Mouse (Mus musculus) midbrain, embryonic 10.5 days (tissue): ENCODE data around the gene Gm8113. TPM values are rescaled to one million over a fixed set of nuclear protein-coding genes. Genes with fewer than 3 reads are reported as not detected.
"Not testable (repeated sequence)": the region's sequence is repeated elsewhere in the genome, so short reads cannot be mapped to it uniquely, and the experiment has no call there.

Experiments
- DNase-seq: peaks from one replicate; pipeline ENCODE4 v3.0.0-alpha.2; 2017; ENCODE audit warnings: low spot score
- H3K27ac ChIP-seq: fragments of 300-500 bp; sonication (generic); replicated peaks from 2 replicates; pipeline ENCODE4 v1.5.1; 2016; ENCODE audit warnings: mild to moderate bottlenecking
- H3K27me3 ChIP-seq: fragments of 300-500 bp; sonication (generic); 2 replicates; pipeline ENCODE4 v1.6.1; 2016; ENCODE audit warnings: low read depth, mild to moderate bottlenecking; ENCODE audit not compliant: poor library complexity, severe bottlenecking
- H3K36me3 ChIP-seq: fragments of 300-500 bp; sonication (generic); 2 replicates; pipeline ENCODE4 v1.6.1; 2016; ENCODE audit warnings: mild to moderate bottlenecking, moderate library complexity
- H3K4me1 ChIP-seq: fragments of 300-500 bp; sonication (generic); 2 replicates; pipeline ENCODE4 v1.6.1; 2016
- H3K4me3 ChIP-seq: fragments of 300-500 bp; sonication (generic); 2 replicates; pipeline ENCODE4 v1.5.1; 2016; ENCODE audit warnings: mild to moderate bottlenecking, moderate library complexity
- H3K9me3 ChIP-seq: fragments of 300-500 bp; sonication (generic); replicated peaks from 2 replicates; pipeline ENCODE4 v1.6.1; 2016; ENCODE audit warnings: mild to moderate bottlenecking
- WGBS: fragments of 180-500 bp; shearing (Covaris S2); methylation state at CpG from one replicate; pipeline ENCODE4 v1.1.7; 2016; 5-methylcytosine and 5-hydroxymethylcytosine counted together
- polyA plus RNA-seq: library from polyadenylated mRNA; unstranded; fragments of >200 nt; fragmentation: Nextera tagmentation; extraction: Ambion mirVana; gene quantifications from 2 replicates; pipeline ENCODE4 v1.2.1, GENCODE M21; 2016

Gene Gm8113
- 4.0 and 4.1 TPM in 2 replicates for polyA plus RNA-seq

DNA sequence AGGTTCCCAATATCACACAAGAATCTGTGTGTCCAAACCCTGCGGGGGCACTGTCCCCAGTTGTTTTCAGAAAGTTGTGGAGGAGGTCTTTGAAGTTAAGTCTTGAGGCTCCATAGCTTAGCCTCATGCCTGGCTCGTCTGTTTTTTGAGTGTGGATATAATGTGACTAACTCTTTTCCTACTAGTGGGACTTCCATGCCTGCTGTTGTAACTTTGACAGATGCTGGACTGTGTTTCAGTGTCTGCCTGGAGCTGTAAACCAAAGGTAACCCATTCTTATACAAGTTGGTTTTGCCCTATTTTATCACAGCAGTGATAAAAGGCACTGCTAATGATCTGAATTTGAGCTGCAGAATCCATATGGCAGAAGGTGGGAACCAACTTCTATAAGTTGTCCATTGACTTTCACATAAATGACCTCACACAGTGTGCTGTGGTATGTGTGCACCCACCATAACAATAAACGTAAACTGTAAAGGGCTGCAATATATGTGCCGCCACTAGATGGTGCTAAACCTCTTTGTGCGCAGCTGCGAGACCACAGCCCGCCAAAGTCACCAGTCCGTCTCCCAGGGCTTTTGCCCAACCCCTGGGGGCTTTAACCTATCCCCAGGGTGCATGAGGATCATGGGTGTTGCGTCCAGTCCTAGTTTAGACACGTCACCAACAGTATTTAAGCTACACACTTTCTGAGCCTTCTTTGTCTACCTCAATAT lies at the start of gene Gm8113:
TSS of gene Gm8113 (plus strand) at position 703 of the 716 bp plus-strand sequence.
- WGBS, result 8% methylated on average over 10 of the region's 10 CpGs
- H3K36me3 ChIP-seq, H3K27me3 ChIP-seq, H3K9me3 ChIP-seq, H3K4me1 ChIP-seq: not testable (repeated sequence)
- peak within 1 kb of the TSS; percentile 55 for H3K4me3 ChIP-seq
- peak; percentile 82 for DNase-seq
- H3K27ac ChIP-seq, result peak within 1 kb of the TSS; percentile 91

DNA sequence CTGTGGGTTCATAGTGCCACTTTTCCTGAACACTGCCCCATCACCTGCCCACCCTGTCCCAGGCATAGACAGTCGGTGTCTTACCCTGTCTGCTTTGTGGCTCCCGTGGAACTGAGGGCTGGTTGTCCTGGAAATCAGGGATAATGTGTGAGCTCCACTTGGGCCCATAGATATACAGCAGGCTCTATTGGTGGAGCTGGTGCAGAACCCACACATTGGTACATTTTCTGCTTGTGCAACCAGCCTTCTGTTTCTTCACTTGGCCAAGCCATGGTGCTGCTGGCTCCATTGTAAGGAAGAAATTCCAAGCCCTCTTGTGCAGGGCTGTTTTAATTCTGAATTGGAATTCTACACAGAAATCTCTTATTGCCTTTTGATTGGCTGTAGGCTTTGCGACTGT lies 49.8 kb upstream of the Gm8113 start, which contains the start of gene Ear1:
TSS of gene Ear1 (minus strand) at position 101 of the 400 bp plus-strand sequence.
- 85% methylated on average over 3 of the region's 3 CpGs for WGBS
- H3K27me3 ChIP-seq, DNase-seq, H3K9me3 ChIP-seq, H3K4me1 ChIP-seq, H3K36me3 ChIP-seq, H3K4me3 ChIP-seq, H3K27ac ChIP-seq: not testable (repeated sequence)

DNA sequence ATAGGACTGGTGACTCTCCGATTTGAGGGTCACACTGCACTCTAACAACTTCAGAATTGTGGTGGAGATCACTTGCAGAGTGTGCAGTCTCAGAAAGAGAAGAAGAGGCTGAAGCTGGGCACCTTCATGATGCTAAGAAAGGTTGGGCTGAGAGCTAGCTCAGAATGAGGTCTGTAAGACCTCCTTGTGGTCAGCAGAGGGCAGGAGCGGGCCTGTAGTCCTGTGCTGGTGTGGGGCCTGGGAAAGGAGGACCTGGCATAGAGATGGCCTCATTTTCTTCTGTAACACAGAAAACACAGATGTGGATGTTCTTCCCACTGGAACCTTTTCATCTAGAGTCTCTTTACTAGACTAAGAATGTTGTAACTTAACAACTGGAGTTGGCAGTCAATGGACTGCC lies 47.4 kb upstream of the Gm8113 start:
- H3K36me3 ChIP-seq, H3K27me3 ChIP-seq, DNase-seq, H3K4me3 ChIP-seq, H3K27ac ChIP-seq, H3K9me3 ChIP-seq, H3K4me1 ChIP-seq: not testable (repeated sequence)
- 48% methylated on average over 1 of the region's 2 CpGs for WGBS

DNA sequence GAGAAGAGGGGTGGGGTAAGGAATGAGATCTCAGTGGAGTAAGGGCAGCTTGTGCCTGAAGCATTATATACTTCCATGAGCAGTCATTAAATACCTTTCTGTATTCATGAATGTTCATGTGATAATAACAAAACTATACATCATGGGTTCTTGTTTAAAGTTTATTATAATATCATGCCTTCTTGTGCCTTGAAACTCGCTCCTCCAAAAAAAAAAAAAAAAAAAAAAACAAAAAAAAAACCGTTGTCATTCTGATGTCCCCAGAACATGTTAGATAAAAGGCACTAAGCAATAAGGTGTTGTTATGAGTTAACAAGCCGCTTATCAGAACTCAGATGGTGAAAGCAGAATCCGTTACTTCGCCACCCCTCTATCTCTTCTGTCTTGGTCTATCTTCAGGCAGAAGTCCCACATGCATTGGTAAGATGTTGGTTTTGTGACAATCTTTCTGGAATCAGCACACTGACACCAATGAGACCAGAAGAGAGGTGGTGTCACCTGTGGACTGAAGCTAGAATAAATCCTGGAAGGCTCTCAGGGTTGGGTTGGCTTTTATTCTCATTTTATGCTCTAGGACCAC lies 45.1 kb upstream of the Gm8113 start:
- not testable (repeated sequence) for H3K27me3 ChIP-seq, H3K9me3 ChIP-seq, H3K4me3 ChIP-seq, H3K4me1 ChIP-seq, H3K36me3 ChIP-seq, H3K27ac ChIP-seq, DNase-seq
- 84% methylated on average over 5 of the region's 5 CpGs for WGBS

DNA sequence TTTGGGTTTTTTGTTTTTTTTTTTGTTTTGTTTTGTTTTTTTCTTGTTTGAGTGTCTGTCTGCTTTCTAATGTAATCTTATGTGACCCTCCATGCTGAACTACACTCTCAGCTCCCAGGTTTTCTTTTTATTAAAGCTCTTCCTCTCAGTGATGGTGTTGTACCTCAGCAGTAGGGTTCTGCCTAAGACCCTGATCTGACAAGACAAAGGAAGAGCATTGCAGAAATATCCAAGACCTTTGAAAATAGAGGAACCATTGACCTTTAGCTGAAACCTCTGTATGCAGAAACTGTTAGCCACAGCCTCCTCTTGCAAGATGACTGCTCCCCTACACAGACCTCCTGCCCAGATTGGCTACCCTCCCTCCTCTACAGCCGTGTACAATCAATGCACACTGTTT lies 39.0 kb upstream of the Gm8113 start:
- WGBS, result 69% methylated on average over 1 of the region's 1 CpGs
- not testable (repeated sequence) for H3K4me3 ChIP-seq, H3K9me3 ChIP-seq, H3K27ac ChIP-seq, DNase-seq, H3K27me3 ChIP-seq, H3K4me1 ChIP-seq, H3K36me3 ChIP-seq

DNA sequence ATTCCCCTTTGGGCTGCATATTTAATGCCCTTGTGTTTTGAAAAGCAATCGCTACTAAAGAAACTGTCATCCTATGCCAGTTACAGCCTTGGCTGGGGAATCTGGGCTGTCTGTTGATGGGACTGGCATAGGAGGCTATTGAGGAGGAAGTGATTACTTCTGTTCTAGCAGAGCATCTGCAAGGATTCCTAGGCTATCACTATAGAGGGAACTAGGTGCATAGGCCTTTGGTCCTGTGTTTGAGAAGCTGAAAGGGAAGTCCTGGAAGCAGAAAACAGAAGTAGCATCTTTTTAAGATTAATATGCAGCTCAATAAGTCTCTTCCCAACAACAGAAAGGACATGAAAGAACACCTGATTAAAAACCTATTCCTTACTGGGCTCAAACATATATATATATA lies 33.9 kb upstream of the Gm8113 start:
- not testable (repeated sequence) for H3K9me3 ChIP-seq, H3K36me3 ChIP-seq, H3K27ac ChIP-seq, H3K4me3 ChIP-seq, DNase-seq, H3K4me1 ChIP-seq, H3K27me3 ChIP-seq
- 100% methylated on average over 1 of the region's 1 CpGs for WGBS

DNA sequence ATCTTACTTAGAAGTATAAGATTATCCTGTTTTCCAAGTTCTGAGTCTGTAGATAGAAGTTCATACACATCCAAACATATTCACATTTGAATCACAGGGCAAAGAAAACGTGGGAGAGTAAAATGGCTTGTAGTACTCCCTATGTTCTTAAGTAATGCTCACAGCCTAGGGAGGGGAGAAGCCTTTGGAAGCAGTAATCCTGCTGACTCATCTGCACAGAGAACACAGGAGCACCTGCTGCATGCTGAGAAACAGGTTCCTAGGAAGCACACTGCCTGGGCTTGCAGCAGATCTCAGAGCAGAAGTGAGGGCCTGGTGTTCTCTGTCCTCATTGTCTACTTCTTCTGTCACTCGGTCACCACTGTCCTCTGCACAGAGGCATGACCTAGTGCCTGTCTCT lies 29.8 kb upstream of the Gm8113 start:
- not testable (repeated sequence) for H3K4me3 ChIP-seq, DNase-seq, H3K27me3 ChIP-seq, H3K9me3 ChIP-seq, H3K27ac ChIP-seq, H3K36me3 ChIP-seq, H3K4me1 ChIP-seq
- 59% methylated on average over 2 of the region's 2 CpGs for WGBS

DNA sequence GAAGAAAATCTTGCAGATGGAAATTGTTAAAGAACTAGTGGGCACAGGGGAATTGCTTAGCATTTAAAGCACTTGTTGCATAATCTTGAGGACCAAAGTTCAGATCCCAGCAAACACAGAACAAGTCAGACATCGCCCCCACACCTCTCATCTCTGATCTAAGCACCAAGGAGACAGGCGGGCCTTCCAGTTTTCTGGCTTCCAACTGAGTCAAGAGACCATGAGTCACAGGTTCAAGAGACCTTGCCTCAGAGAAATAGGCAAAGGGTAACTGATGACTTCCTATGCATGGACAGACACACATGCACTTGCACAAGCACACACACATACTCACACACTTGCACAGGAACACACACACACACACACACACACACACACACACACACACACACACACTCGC lies 26.6 kb upstream of the Gm8113 start:
- H3K27ac ChIP-seq, H3K27me3 ChIP-seq, H3K9me3 ChIP-seq, DNase-seq, H3K36me3 ChIP-seq, H3K4me3 ChIP-seq, H3K4me1 ChIP-seq: not testable (repeated sequence)
- 87% methylated on average over 3 of the region's 3 CpGs for WGBS

DNA sequence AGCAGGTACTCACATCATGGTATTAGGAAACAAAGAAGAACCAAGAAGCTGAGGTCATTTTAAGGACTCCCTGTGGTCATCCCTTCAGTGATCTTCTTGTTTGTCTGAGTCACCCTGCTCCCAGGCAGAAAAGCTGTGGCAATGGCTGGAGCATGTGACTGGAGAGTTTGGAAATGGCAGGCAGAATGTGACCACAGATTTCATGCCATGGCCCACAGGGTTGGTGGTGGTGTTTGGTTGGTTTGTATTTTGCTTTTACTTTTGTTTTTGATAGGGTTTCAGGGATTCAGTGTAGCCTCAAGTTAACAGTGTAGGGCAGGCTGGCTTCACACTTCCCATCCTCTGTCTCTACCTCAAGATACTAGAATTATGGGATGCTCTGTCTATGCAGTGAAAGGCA lies 7.0 kb upstream of the Gm8113 start:
- H3K36me3 ChIP-seq, H3K9me3 ChIP-seq, H3K4me1 ChIP-seq, H3K27me3 ChIP-seq, DNase-seq, H3K27ac ChIP-seq, H3K4me3 ChIP-seq: not testable (repeated sequence)

DNA sequence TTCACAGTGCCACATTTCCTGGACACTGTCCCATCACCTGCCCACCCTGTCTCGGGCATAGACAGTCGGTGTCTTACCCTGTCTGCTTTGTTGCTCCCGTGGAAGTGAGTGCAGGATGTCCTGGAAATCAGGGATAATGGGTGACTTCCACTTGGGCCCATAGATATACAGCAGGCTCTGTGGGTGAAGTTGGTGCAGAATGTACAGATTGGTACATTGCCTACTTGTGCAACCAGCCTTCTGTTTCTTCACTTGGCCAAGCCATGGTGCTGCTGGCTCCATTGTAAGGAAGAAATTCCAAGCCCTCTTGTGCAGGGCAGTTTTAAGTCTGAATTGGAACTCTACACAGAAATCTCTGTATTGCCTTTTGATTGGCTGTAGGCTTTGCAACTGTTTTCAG lies 1.7 kb upstream of the Gm8113 start, which contains the start of gene Ear10:
TSS of gene Ear10 (minus strand) at position 101 of the 400 bp plus-strand sequence.
- DNase-seq, H3K4me1 ChIP-seq, H3K4me3 ChIP-seq, H3K27ac ChIP-seq, H3K36me3 ChIP-seq, H3K9me3 ChIP-seq, H3K27me3 ChIP-seq: not testable (repeated sequence)
- whole genome bisulfite sequencing, result 87% methylated on average over 3 of the region's 3 CpGs

DNA sequence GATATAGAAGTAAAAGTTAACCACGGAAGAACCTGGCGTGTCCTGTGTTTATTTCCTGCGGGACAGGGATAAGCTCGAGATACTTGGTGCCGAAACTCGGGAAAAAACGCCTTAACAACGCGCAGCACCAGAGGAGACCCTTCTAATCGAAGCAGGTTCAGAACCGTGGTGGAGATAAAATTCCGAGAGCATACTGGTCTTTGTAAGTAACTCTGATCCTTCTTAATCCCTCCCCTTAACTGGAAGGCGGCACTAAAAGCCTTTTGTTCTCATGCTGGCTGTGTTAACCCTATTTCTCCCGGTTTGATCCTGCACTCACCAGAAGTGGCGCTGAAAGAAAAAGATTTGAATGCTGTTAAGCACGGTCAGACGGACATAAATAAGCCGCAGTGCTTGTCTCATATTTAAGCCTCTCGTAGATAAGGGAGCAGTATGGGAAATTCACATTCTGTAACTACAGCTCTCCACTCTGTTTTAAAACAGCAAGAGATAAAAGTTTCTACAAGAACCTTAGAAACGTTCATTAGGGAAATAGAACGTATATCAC lies 287 bp downstream of the Gm8113 start:
- H3K27ac ChIP-seq, result peak overlapping the region; percentile 91
- not testable (repeated sequence) for H3K36me3 ChIP-seq, H3K4me1 ChIP-seq, H3K9me3 ChIP-seq, H3K27me3 ChIP-seq
- 7% methylated on average over 21 of the region's 21 CpGs for WGBS
- DNase-seq, result peak; percentile 55
- H3K4me3 ChIP-seq, result peak overlapping the region; percentile 55

DNA sequence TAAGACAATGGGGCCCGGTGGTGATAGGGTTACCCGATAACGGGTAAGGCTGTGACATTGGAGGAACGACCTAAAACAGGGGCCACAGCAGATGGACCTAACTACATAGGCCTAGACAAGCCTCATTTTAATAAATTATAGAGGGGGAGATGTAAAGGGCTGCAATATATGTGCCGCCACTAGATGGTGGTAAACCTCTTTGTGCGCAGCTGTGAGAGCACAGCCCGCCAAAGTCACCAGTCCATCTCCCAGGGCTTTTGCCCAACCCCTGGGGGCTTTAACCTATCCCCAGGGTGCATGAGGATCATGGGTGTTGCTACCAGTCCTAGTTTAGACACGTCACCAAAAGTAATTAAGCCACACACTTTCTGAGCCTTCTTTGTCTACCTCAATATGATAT lies 7.8 kb downstream of the Gm8113 start:
- WGBS, result 18% methylated on average over 8 of the region's 8 CpGs
- peak; percentile 42 for DNase-seq
- H3K27ac ChIP-seq, H3K4me3 ChIP-seq, H3K36me3 ChIP-seq, H3K27me3 ChIP-seq, H3K9me3 ChIP-seq, H3K4me1 ChIP-seq: not testable (repeated sequence)

DNA sequence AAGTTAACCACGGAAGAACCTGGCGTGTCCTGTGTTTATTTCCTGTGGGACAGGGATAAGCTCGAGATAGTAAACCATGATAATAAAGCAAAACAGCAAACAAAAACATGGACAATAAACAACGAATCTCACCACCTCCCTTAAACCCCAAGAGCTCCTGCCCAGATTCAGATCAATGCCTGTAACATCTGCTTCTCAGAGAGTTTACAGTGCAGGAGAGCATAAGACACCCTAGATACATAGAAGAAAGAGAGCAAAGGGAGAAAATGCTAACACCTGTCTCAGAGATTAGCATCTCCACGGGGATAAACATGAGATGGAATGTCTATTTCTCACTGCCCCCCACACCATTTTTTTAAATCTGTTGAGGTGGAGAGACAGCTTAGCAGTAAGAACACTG lies 8.2 kb downstream of the Gm8113 start:
- not testable (repeated sequence) for H3K27ac ChIP-seq, H3K27me3 ChIP-seq
- WGBS, result 53% methylated on average over 5 of the region's 5 CpGs

More for the DNA sequence above, 8.2 kb downstream of the Gm8113 start:
- not testable (repeated sequence) for H3K4me3 ChIP-seq, DNase-seq, H3K36me3 ChIP-seq, H3K4me1 ChIP-seq, H3K9me3 ChIP-seq
